Mouse (Mus musculus): ENCODE measurements around the gene Edf1. TPM values are rescaled to one million over a fixed set of nuclear protein-coding genes. Genes with fewer than 3 reads are reported as not detected.

Gene Edf1
- total RNA-seq, 2 experiments from 2014 or later: 202 to 214 TPM

- DNase-seq (ENCODE audit: low spot score in 2 of 2): no peak
- intact Hi-C loops (cut with DNase I): no loop called here
Observed at GRCm38 (mm10) chr2:25608671-25609070, 51.0 kb downstream of the Edf1 start.

Other genes with a start within 250 kb of the Edf1 start
- gene Grin1, start 238.7 kb upstream of the Edf1 start, total RNA-seq (2021): 100 to 1,000 TPM; 435 to 455 TPM
- gene Man1b1, start 225.5 kb upstream of the Edf1 start, total RNA-seq (2021): 10 to 100 TPM; 55.0 to 59.5 TPM
- 10 to 100 TPM; 28.2 to 33.2 TPM for gene Dpp7, start 201.5 kb upstream of the Edf1 start, total RNA-seq (2021)
- 10 to 100 TPM; 11.3 to 14.0 TPM for gene Uap1l1, start 192.2 kb upstream of the Edf1 start, total RNA-seq (2021)
- 1 to 10 TPM; 1.9 to 2.5 TPM for gene Sapcd2, start 185.5 kb upstream of the Edf1 start, total RNA-seq (2021)
- 10 to 100 TPM; 11.7 to 13.2 TPM for gene Entpd2, start 162.0 kb upstream of the Edf1 start, total RNA-seq (2021)
- 100 to 1,000 TPM; 331 to 339 TPM for gene Npdc1, start 158.5 kb upstream of the Edf1 start, total RNA-seq (2021)
- gene Fut7, start 134.6 kb upstream of the Edf1 start, total RNA-seq (2021): under 1 TPM; 0.32 to 0.37 TPM
- 100 to 1,000 TPM; 154 to 165 TPM for gene Abca2, start 129.1 kb upstream of the Edf1 start, total RNA-seq (2021)
- under 1 TPM in 1 of 2 experiments, not detected in 1; 0.69 TPM for gene Clic3, start 101.0 kb upstream of the Edf1 start, total RNA-seq (2021)
- gene Paxx, start 96.8 kb upstream of the Edf1 start, total RNA-seq (2021): 10 to 100 TPM; 68.6 to 81.0 TPM
- 1,000 to 10,000 TPM; 1,926 to 2,241 TPM for gene Ptgds, start 87.8 kb upstream of the Edf1 start, total RNA-seq (2021)
- not detected for gene Lcn12, start 63.9 kb upstream of the Edf1 start, total RNA-seq (2021)
- gene Fbxw5, start 57.1 kb upstream of the Edf1 start, total RNA-seq (2021): 100 to 1,000 TPM; 112 to 127 TPM
- gene C8g, start 56.1 kb upstream of the Edf1 start, total RNA-seq (2021): 1 to 10 TPM; 1.1 to 1.7 TPM
- gene Traf2, start 10.9 kb upstream of the Edf1 start, total RNA-seq (2021): 10 to 100 TPM in 1 of 2 experiments, 1 to 10 TPM in 1; 9.6 to 10.4 TPM
- 1 to 10 TPM in 1 of 2 experiments, under 1 TPM in 1; 0.69 to 2.1 TPM for gene Mamdc4, start 17.0 kb downstream of the Edf1 start, total RNA-seq (2021)
- gene Phpt1, start 17.4 kb downstream of the Edf1 start, total RNA-seq (2021): 10 to 100 TPM; 73.8 to 74.3 TPM
- gene Ajm1, start 23.9 kb downstream of the Edf1 start, total RNA-seq (2021): 100 to 1,000 TPM; 109 to 120 TPM
- 100 to 1,000 TPM; 136 to 152 TPM for gene Rabl6, start 50.7 kb downstream of the Edf1 start, total RNA-seq (2021)
- gene Ccdc183, start 59.8 kb downstream of the Edf1 start, total RNA-seq (2021): not detected
- gene Tmem141, start 64.2 kb downstream of the Edf1 start, total RNA-seq (2021): 10 to 100 TPM; 26.7 to 27.7 TPM
- under 1 TPM; 0.44 to 0.55 TPM for gene Fcna, start 70.2 kb downstream of the Edf1 start, total RNA-seq (2021)
- not detected for gene Lcn8, start 95.3 kb downstream of the Edf1 start, total RNA-seq (2021)
- not detected for gene Lcn5, start 100.1 kb downstream of the Edf1 start, total RNA-seq (2021)
- gene Lcn6, start 118.9 kb downstream of the Edf1 start, total RNA-seq (2021): not detected
- not detected for gene Lcn10, start 124.9 kb downstream of the Edf1 start, total RNA-seq (2021)
- gene Obp2a, start 142.2 kb downstream of the Edf1 start, total RNA-seq (2021): not detected
- gene Bmyc, start 148.9 kb downstream of the Edf1 start, total RNA-seq (2021): 10 to 100 TPM; 85.6 to 89.4 TPM
- not detected for gene Obp2b, start 179.2 kb downstream of the Edf1 start, total RNA-seq (2021)
- not detected for gene Lcn3, start 207.7 kb downstream of the Edf1 start, total RNA-seq (2021)
- not detected for gene Lcn11, start 219.2 kb downstream of the Edf1 start, total RNA-seq (2021)
- not detected for gene Gm13539, start 224.4 kb downstream of the Edf1 start, total RNA-seq (2021)

Measured in left cerebral cortex, postnatal 25 days (tissue).